In genomic region chr11:75509741-75510626, GRCm38 (mm10) we compare ENCODE assay signal across 8 mouse cellular contexts. TPM values are rescaled to one million over a fixed set of nuclear protein-coding genes. Genes with fewer than 3 reads are reported as not detected.
DNase-seq lines count a peak whose midpoint lies in the region; ATAC-seq and TF ChIP-seq lines count a peak whose summit lies in the region.

Gene Rilp, plus strand, starts transcription at chr11:75510094.

- peaks cover 9% of the 10 kb centered on the region; the same call in 1 of the 2 replicates for H3K27me3 ChIP-seq in G1E (ENCODE audit: insufficient read depth, low read length)
- H3K27me3 ChIP-seq in heart, embryonic 10.5 days (ENCODE audit: insufficient read depth, poor library complexity, severe bottlenecking): peaks cover 11% of the 10 kb centered on the region; the same call in 1 of the 2 replicates
- H3K27me3 ChIP-seq in liver, postnatal 0 days (ENCODE audit: insufficient read depth, low read length): no peaks in the 10 kb centered on the region
- H3K27me3 ChIP-seq in neural tube, embryonic 15.5 days (replicated peaks): no peaks in the 10 kb centered on the region

- 1% methylated on average over 43 of the region's 43 CpGs for WGBS in heart, embryonic 10.5 days
- WGBS in liver, postnatal 0 days (ENCODE audit: insufficient replicate concordance): 4% methylated on average over 41 of the region's 43 CpGs
- WGBS in neural tube, embryonic 15.5 days: 3% methylated on average over 43 of the region's 43 CpGs

- peak within 1 kb of the TSS; percentile 91 for H3K9ac ChIP-seq in liver, postnatal 0 days (replicated peaks)
- H3K9ac ChIP-seq in neural tube, embryonic 15.5 days (replicated peaks): peak within 1 kb of the TSS; percentile 60

- TF ChIP-seq EP300 in liver, postnatal 0 days (IDR thresholded peaks at IDR 0.05; ENCODE audit: low read depth): peak; percentile 60; the same call in 1 of the 2 replicates

- peak within 1 kb of the TSS; percentile 70 for H3K4me3 ChIP-seq in G1E (ENCODE audit: low read depth, low read length)
- H3K4me3 ChIP-seq in embryonic fibroblast, embryonic 13.5 days (ENCODE audit: insufficient read depth, low read length): peak within 1 kb of the TSS; percentile 7
- H3K4me3 ChIP-seq in heart, embryonic 10.5 days: peak within 1 kb of the TSS; percentile 68
- peak within 1 kb of the TSS; percentile 68 for H3K4me3 ChIP-seq in liver, postnatal 0 days (ENCODE audit: low read depth, low read length)
- peak within 1 kb of the TSS; percentile 56 for H3K4me3 ChIP-seq in neural tube, embryonic 15.5 days (replicated peaks)

- DNase-seq in G1E (ENCODE audit: low spot score): peak; percentile 62
- peak; percentile 85 to 86 for DNase-seq in adrenal gland, postnatal 36 days
- peak; percentile 87 for DNase-seq in heart, embryonic 10.5 days (ENCODE audit: low spot score)
- DNase-seq in kidney, adult 9 months: peak; percentile 99
- peak; percentile 84 for DNase-seq in liver, postnatal 0 days
- DNase-seq in B cell, adult 2 months: no peak

- H3K4me2 ChIP-seq in liver, postnatal 0 days (ENCODE audit: low read depth, low read length): peak within 1 kb of the TSS; percentile 99
- peak within 1 kb of the TSS; percentile 97 for H3K4me2 ChIP-seq in neural tube, embryonic 15.5 days

- H3K36me3 ChIP-seq in G1E (replicated peaks): peaks cover 78% of the 10 kb centered on the region
- H3K36me3 ChIP-seq in heart, embryonic 10.5 days: peaks cover 54% of the 10 kb centered on the region
- H3K36me3 ChIP-seq in liver, postnatal 0 days (replicated peaks; ENCODE audit: insufficient read depth, low read length): peaks cover 46% of the 10 kb centered on the region
- peaks cover 40% of the 10 kb centered on the region for H3K36me3 ChIP-seq in neural tube, embryonic 15.5 days

- H3K4me1 ChIP-seq in G1E (ENCODE audit: insufficient read depth, low read depth, low read length): peaks cover 32% of the 10 kb centered on the region
- H3K4me1 ChIP-seq in embryonic fibroblast, embryonic 13.5 days (ENCODE audit: control insufficient read depth, insufficient read depth, low read length): peaks cover 9% of the 10 kb centered on the region
- peaks cover 35% of the 10 kb centered on the region for H3K4me1 ChIP-seq in heart, embryonic 10.5 days
- peaks cover 24% of the 10 kb centered on the region for H3K4me1 ChIP-seq in liver, postnatal 0 days (ENCODE audit: insufficient read depth)
- peaks cover 12% of the 10 kb centered on the region for H3K4me1 ChIP-seq in neural tube, embryonic 15.5 days

- no peaks in the 10 kb centered on the region for H3K9me3 ChIP-seq in G1E (replicated peaks)
- H3K9me3 ChIP-seq in heart, embryonic 10.5 days: no peaks in the 10 kb centered on the region
- no peaks in the 10 kb centered on the region for H3K9me3 ChIP-seq in liver, postnatal 0 days (ENCODE audit: low read length)
- no peaks in the 10 kb centered on the region for H3K9me3 ChIP-seq in neural tube, embryonic 15.5 days (replicated peaks)

- no peak for TF ChIP-seq POLR2A in embryonic fibroblast, embryonic 13.5 days (IDR thresholded peaks at IDR 0.05; ENCODE audit: low read depth, low read length)

- TF ChIP-seq CTCF in G1E (IDR thresholded peaks at IDR 0.05; ENCODE audit: low read depth, low read length): no peak
- TF ChIP-seq CTCF in embryonic fibroblast, embryonic 13.5 days (IDR thresholded peaks at IDR 0.05; ENCODE audit: borderline replicate concordance, insufficient read depth, low read length): 0 out of 2 replicates have a peak, but pooled peaks have one; percentile 9
- peak; percentile 43 for TF ChIP-seq CTCF in liver, postnatal 0 days (IDR thresholded peaks at IDR 0.05; ENCODE audit: low read depth)

- peak within 1 kb of the TSS; percentile 36 for H3K27ac ChIP-seq in embryonic fibroblast, embryonic 13.5 days (ENCODE audit: insufficient read depth, low read length)
- peak within 1 kb of the TSS; percentile 87 for H3K27ac ChIP-seq in heart, embryonic 10.5 days
- peak within 1 kb of the TSS; percentile 98 for H3K27ac ChIP-seq in liver, postnatal 0 days (ENCODE audit: low read depth)
- peak within 1 kb of the TSS; percentile 86 for H3K27ac ChIP-seq in neural tube, embryonic 15.5 days (replicated peaks)

- ATAC-seq in G1E (ENCODE audit: extremely low read depth, insufficient number of reproducible peaks, low FRiP score, poor library complexity, severe bottlenecking): no peak
- ATAC-seq in liver, postnatal 0 days: peak; percentile 88
- peak; percentile 84 for ATAC-seq in neural tube, embryonic 15.5 days (ENCODE audit: low FRiP score)

RNA-seq across cellular contexts. Expression of gene Rilp, which starts in this region (rescaled TPM):
- 1.1 and 1.2 TPM in 2 replicates for total RNA-seq in G1E (2014; fragmentation: Nextera tagmentation)
- total RNA-seq in G1E (2017): 0.29 and 0.49 TPM in 2 replicates
- polyA plus RNA-seq in G1E (2012): 0.18 and 0.25 TPM in 2 replicates
- total RNA-seq in adrenal gland, postnatal 36 days (2021): 10 to 100 TPM in 1 of 2 experiments, 1 to 10 TPM in 1; 9.3 to 11.5 TPM
- polyA plus RNA-seq in embryonic fibroblast, embryonic 13.5 days (2011; ENCODE audit: insufficient read length, low read depth, missing spikeins): 1.7 TPM in 2 replicates
- polyA plus RNA-seq in heart, embryonic 10.5 days (2016; fragmentation: Nextera tagmentation; extraction: Ambion mirVana): 0.76 and 0.78 TPM in 2 replicates
- 13.2 and 13.4 TPM in 2 replicates for polyA plus RNA-seq in liver, postnatal 0 days (2015; fragmentation: Nextera tagmentation; extraction: Ambion mirVana)
- 2.8 and 3.1 TPM in 2 replicates for polyA plus RNA-seq in neural tube, embryonic 15.5 days (2015; fragmentation: Nextera tagmentation; extraction: Ambion mirVana)

Comparison
In these comparisons a context has a peak if more than half of its experiments do, and no peak if none do; other contexts are left out.
1. RNA of gene Rilp (total RNA-seq): 9.3 to 11.5 TPM in adrenal gland, postnatal 36 days; 0.29 to 1.2 TPM in G1E; every median in the first group is over 4 times any median in the second.
2. Peak in DNase-seq, H3K4me3 ChIP-seq and H3K27ac ChIP-seq in heart, embryonic 10.5 days; RNA of the gene not detected or under 1 TPM.
3. DNase-seq: peak in G1E (single experiment), adrenal gland, postnatal 36 days (2 of 2), kidney, adult 9 months (single experiment) and liver, postnatal 0 days (single experiment); none in B cell, adult 2 months (0 of 2).
4. H3K4me3 ChIP-seq: peak in every context shown above with its lines; median percentile 70 in G1E; 68 in heart, embryonic 10.5 days; 68 in liver, postnatal 0 days; 56 in neural tube, embryonic 15.5 days; 7 in embryonic fibroblast, embryonic 13.5 days.
5. H3K27ac ChIP-seq: peak in every context shown above with its lines; median percentile 98 in liver, postnatal 0 days; 87 in heart, embryonic 10.5 days; 86 in neural tube, embryonic 15.5 days; 36 in embryonic fibroblast, embryonic 13.5 days.